Mouse (Mus musculus) G1E (cell line): Measurements from ENCODE around the gene Snx29. TPM values are rescaled to one million over a fixed set of nuclear protein-coding genes. Genes with fewer than 3 reads are reported as not detected.

Experiments
- ATAC-seq: 2 replicates; pipeline ENCODE4 v1.8.0; 2016; ENCODE audit warnings: mild to moderate bottlenecking; ENCODE audit not compliant: insufficient number of reproducible peaks, poor library complexity, low FRiP score, severe bottlenecking; ENCODE audit errors: extremely low read depth
- DNase-seq: peaks from one replicate; pipeline ENCODE4 v3.0.0; 2012; ENCODE audit warnings: low spot score
- H3K27me3 ChIP-seq: 2 replicates; pipeline ENCODE4 v1.6.1; 2012; ENCODE audit warnings: mild to moderate bottlenecking, low read length, inconsistent platforms; ENCODE audit not compliant: insufficient read depth
- H3K36me3 ChIP-seq: replicated peaks from 2 replicates; pipeline ENCODE3; 2012; ENCODE audit warnings: mild to moderate bottlenecking, inconsistent platforms
- H3K4me1 ChIP-seq: 2 replicates; pipeline ENCODE4 v1.6.1; 2012; ENCODE audit warnings: low read depth, low read length, inconsistent platforms, mixed read lengths; ENCODE audit not compliant: insufficient read depth
- H3K4me3 ChIP-seq: 2 replicates; pipeline ENCODE4 v1.5.1; 2012; ENCODE audit warnings: low read depth, mild to moderate bottlenecking, inconsistent platforms, low read length, moderate library complexity, mixed read lengths
- H3K9me3 ChIP-seq: replicated peaks from 2 replicates; pipeline ENCODE4 v1.6.1; 2012; ENCODE audit warnings: inconsistent platforms
- CTCF ChIP-seq: IDR thresholded peaks from 2 replicates; pipeline ENCODE4 v1.5.1; 2012; ENCODE audit warnings: low read depth, low read length, inconsistent platforms, mixed read lengths
- GATA1 ChIP-seq: IDR thresholded peaks from 2 replicates; pipeline ENCODE4 v1.6.1; 2012; ENCODE audit warnings: borderline replicate concordance, low read length, inconsistent platforms, mixed read lengths
- GATA2 ChIP-seq: IDR thresholded peaks from 2 replicates; pipeline ENCODE4 v1.6.1; 2012; ENCODE audit warnings: low read depth, low read length, inconsistent platforms, borderline replicate concordance
- POLR2AphosphoS5 ChIP-seq: IDR thresholded peaks from 2 replicates; pipeline ENCODE4 v1.6.1; 2012; ENCODE audit warnings: low read depth, low read length, inconsistent platforms; ENCODE audit not compliant: insufficient replicate concordance
- TAL1 ChIP-seq: conservative IDR thresholded peaks from 2 replicates; pipeline ENCODE4 v1.6.1; 2012; ENCODE audit warnings: low read depth, low read length, inconsistent platforms, mixed read lengths
- polyA plus RNA-seq: library from polyadenylated mRNA; stranded (reverse); fragments of >175 nt; gene quantifications from 2 replicates; pipeline ENCODE4 v1.2.3, GENCODE M21; 2012
- total RNA-seq, 2 experiments: library from RNA; stranded (forward) in 1 of 2; stranded (reverse) in 1 of 2; fragments of 200-1000 nt in 1 of 2; fragments of >200 nt in 1 of 2; fragmentation: Nextera tagmentation in 1 of 2; gene quantifications; 2 replicates each; pipeline ENCODE4 v1.2.3; 2014 to 2017

Gene Snx29
- total and polyA plus RNA-seq, 3 experiments = 4.4 to 18.0 (median 9.1) TPM

GRCm38 (mm10) chr16:11424568-11425145, 101.9 kb downstream of the Snx29 start:
- TF ChIP-seq CTCF (no peak), GATA1 (no peak), POLR2AphosphoS5 (no peak), GATA2 (no peak), TAL1 (no peak)
- ATAC-seq (no peak), DNase-seq (no peak)
- Histone ChIP-seq H3K4me3 (no peak overlapping the region), H3K36me3 (peaks cover 8% of the 10 kb centered on the region), H3K4me1 (peaks cover 2% of the 10 kb centered on the region; the same call in 1 of the 2 replicates), H3K27me3 (no peaks in the 10 kb centered on the region), H3K9me3 (peaks cover 9% of the 10 kb centered on the region)

DNA sequence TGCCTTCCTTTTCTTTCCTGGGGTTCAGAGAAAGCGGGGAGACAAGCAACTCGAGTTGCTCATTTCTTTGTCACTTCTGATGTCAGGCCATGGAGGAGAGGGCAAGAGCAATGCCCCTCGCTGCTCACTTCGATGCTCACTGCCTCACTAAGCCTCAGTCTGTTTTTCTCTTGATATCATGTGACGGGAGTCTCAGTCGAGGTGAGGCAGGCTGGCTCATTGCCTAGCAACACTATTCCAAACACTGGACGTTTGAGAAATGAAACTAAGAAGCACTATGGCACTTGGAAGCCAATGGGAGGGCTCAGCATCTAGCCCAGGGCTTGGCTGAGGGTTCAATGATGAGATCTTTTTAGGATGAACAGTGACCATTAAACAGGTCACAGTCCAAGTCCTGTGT, 102.6 kb downstream of the Snx29 start:
- peaks cover 2% of the 10 kb centered on the region; the same call in 1 of the 2 replicates for H3K4me1 ChIP-seq
- TF ChIP-seq CTCF (no peak), GATA1 (no peak), TAL1 (no peak), POLR2AphosphoS5 (no peak), GATA2 (no peak)
- ATAC-seq = no peak

DNA sequence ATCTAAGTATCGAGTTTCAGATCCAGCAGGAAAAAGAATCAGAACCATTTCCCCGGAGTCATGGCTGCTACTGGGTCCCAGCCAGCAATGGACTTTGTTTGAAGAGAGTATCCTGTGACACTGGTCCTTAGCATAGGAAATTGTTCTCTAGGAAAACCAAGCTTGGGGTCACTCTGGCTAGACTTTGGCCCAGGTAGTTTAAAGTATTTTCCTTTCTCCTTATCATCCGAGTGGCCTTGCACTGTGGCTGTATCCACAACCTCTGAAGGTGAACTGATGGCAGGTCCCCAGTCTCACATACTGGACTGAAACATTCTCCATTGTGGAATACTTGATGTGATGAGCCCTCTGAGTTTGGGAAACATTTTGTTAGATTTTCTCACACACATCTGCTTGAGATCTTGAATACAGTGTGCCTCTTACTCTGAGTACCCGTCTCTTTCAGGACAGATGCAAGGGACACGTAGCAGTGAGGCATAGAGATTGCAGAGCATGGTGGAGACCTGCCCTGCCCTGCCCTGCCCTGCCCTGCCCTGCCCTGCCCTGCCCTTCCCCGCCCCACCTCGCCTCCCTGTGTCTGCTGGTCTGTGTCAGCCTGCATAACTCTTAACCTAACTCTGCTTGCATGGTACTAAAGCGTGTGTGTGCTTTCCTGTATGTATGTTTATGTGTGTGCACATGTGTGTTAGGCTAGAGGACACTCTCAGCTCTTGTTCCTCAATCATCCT, 104.3 kb downstream of the Snx29 start:
- no peak overlapping the region for H3K4me3 ChIP-seq
- no peaks in the 10 kb centered on the region for H3K27me3 ChIP-seq
- H3K36me3 ChIP-seq = peaks cover 4% of the 10 kb centered on the region
- ATAC-seq (no peak), DNase-seq (no peak)
- TF ChIP-seq GATA1 = no peak
- TF ChIP-seq CTCF = no peak
- TF ChIP-seq GATA2 = no peak
- TF ChIP-seq POLR2AphosphoS5 = no peak
- no peak for TF ChIP-seq TAL1
- H3K4me1 ChIP-seq = peaks cover 2% of the 10 kb centered on the region; the same call in 1 of the 2 replicates
- H3K9me3 ChIP-seq = peaks cover 9% of the 10 kb centered on the region

More for the DNA sequence above, 102.6 kb downstream of the Snx29 start:
- H3K27me3 ChIP-seq = no peaks in the 10 kb centered on the region
- no peak for DNase-seq
- peaks cover 8% of the 10 kb centered on the region for H3K36me3 ChIP-seq
- peaks cover 9% of the 10 kb centered on the region for H3K9me3 ChIP-seq
- H3K4me3 ChIP-seq = no peak overlapping the region

GRCm38 (mm10) chr16:11429784-11430183, 107.1 kb downstream of the Snx29 start:
- Histone ChIP-seq H3K4me1 (peaks cover 2% of the 10 kb centered on the region; the same call in 1 of the 2 replicates), H3K36me3 (no peaks in the 10 kb centered on the region), H3K9me3 (no peaks in the 10 kb centered on the region), H3K27me3 (peaks cover 3% of the 10 kb centered on the region; the same call in 1 of the 2 replicates), H3K4me3 (no peak overlapping the region)
- DNase-seq (no peak), ATAC-seq (no peak)
- TF ChIP-seq GATA1 (no peak), POLR2AphosphoS5 (no peak), GATA2 (no peak), CTCF (no peak), TAL1 (no peak)

GRCm38 (mm10) chr16:11430520-11430919, 107.8 kb downstream of the Snx29 start:
- H3K4me3 ChIP-seq = no peak overlapping the region
- TF ChIP-seq GATA2 = no peak
- TF ChIP-seq GATA1 = no peak
- no peak for TF ChIP-seq TAL1
- TF ChIP-seq POLR2AphosphoS5 = no peak
- no peak for TF ChIP-seq CTCF

GRCm38 (mm10) chr16:11433779-11434178, 111.1 kb downstream of the Snx29 start:
- H3K27me3 ChIP-seq = peaks cover 3% of the 10 kb centered on the region; the same call in 1 of the 2 replicates
- no peak overlapping the region for H3K4me3 ChIP-seq
- no peak for DNase-seq
- TF ChIP-seq POLR2AphosphoS5 (no peak), TAL1 (no peak), GATA2 (no peak), GATA1 (no peak), CTCF (no peak)
- H3K9me3 ChIP-seq = no peaks in the 10 kb centered on the region
- no peaks in the 10 kb centered on the region for H3K4me1 ChIP-seq
- H3K36me3 ChIP-seq = no peaks in the 10 kb centered on the region
- ATAC-seq = no peak

More at GRCm38 (mm10) chr16:11430520-11430919, 107.8 kb downstream of the Snx29 start:
- H3K36me3 ChIP-seq = no peaks in the 10 kb centered on the region
- DNase-seq (no peak), ATAC-seq (no peak)
- H3K9me3 ChIP-seq = no peaks in the 10 kb centered on the region
- no peaks in the 10 kb centered on the region for H3K4me1 ChIP-seq
- H3K27me3 ChIP-seq = peaks cover 3% of the 10 kb centered on the region; the same call in 1 of the 2 replicates
